Mouse (Mus musculus) liver, embryonic 14.5 days (tissue): Measurements from ENCODE around the gene Cemip.

Source experiments
- CTCF ChIP-seq: IDR thresholded peaks from 2 replicates; pipeline ENCODE4 v1.5.1; 2016; ENCODE audit warnings: antibody characterized with exemption, low read depth, control low read depth
- EP300 ChIP-seq: IDR thresholded peaks from 2 replicates; pipeline ENCODE4 v1.6.1; 2016; ENCODE audit warnings: antibody characterized with exemption, low read depth

GRCm38 (mm10) chr7:83949662-83950061 is 136.6 kb downstream of the Cemip start:
- TF ChIP-seq CTCF: no peak
- TF ChIP-seq EP300: no peak
